Mouse (Mus musculus) adrenal gland, postnatal 10 days (tissue): ENCODE results near the gene Gja5. TPM values are rescaled to one million over a fixed set of nuclear protein-coding genes. Genes with fewer than 3 reads are reported as not detected.
"Not testable (repeated sequence)": the region's sequence is repeated elsewhere in the genome, so short reads cannot be mapped to it uniquely, and the experiment has no call there.

Experiments
- DNase-seq: peaks from one replicate; pipeline ENCODE4 v3.0.0; 2021; ENCODE audit warnings: mixed read lengths
- total RNA-seq, 2 experiments: library from RNA; stranded (reverse); gene quantifications; 2 replicates each; pipeline ENCODE4 v1.2.3; 2021

Gja5 gene
- total RNA-seq, 2 experiments from 2014 or later: 3.9 to 4.4 TPM

DNA sequence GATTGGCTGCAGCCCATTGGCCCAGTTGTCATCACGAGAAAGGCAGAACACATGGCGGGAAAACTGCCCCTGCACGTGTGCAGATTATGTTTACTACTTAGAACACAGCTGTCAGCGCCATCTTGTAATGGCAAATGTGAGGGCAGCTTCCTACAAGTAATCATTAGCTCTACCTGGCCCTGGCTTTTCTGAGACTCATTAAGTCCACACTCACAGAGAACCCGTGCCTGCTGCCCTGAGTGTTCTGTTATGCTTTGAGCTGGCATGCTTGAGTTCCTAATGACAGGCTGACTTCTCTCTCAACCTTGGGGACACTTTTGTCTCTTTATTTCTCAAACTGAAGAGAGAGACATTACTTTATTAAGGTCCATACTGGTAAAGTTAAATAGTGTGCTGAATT, 199.5 kb downstream of the Gja5 start:
- not testable (repeated sequence) for DNase-seq

DNA sequence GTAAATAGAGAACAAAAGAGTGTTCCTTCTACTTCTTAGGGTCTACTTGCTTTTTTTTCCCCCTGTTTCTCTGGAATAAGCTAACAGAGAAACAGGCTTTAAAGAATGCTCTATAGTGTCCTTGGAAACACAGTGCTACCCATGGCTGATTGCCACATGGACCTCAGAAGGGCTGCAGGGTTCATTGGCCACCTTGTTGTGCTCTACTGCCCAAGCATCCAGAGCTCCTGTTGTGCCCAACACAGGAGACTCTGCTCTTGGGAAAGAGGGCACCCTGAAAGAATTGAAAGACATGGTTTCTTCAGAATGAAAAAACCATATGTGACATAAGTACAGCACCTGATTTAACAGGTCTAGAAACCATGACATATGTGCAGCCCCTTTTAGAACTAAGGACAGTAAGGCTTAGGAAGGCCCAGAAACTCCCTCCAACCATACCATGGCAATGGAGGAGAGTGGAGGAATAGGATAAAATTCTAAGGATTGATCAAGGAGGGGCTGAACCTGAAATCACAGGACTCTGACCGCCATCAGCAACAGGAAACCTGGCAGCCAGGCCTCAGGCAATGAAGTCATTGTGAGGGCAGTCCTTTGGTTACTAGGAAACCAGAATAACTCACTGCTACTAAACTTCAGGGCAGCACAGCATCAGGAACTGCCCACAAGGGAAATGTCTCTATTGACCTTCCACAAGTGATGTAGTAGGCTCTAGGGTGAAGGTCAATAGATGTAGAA, 200.4 kb downstream of the Gja5 start:
- no peak for DNase-seq

DNA sequence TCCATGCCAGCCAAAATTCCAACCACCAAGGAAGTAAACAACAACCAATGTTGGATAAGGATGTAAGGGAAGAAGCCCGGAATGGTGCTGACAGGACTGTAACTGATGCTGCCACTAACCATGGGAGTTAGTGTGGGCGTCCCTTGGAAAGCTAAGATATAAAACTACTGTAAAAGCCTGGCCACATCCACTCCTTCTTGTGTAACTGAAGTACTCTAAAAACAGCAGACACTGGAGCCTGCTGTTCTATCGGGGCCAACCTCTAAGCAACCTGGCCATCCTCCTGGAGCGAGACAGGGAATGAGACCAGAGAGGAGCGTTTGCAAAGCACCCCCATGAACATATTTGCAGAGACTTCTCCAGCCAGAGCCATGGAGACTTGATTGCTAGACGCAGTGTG, 213.0 kb downstream of the Gja5 start:
- DNase-seq: no peak

GRCm38 (mm10) chr3:97118313-97118712, 213.8 kb downstream of the Gja5 start:
- no peak for DNase-seq

GRCm38 (mm10) chr3:97124193-97124592, 219.7 kb downstream of the Gja5 start:
- DNase-seq: no peak

Other genes starting within 250 kb of the Gja5 start
- 1 to 10 TPM; 1.5 to 1.9 TPM for gene Ankrd35, start 234.6 kb upstream of the Gja5 start, total RNA-seq
- 10 to 100 TPM; 22.0 to 32.0 TPM for gene Pias3, start 208.3 kb upstream of the Gja5 start, total RNA-seq
- 1 to 10 TPM; 3.1 to 5.3 TPM for gene Nudt17, start 196.1 kb upstream of the Gja5 start, total RNA-seq
- gene Polr3c, start 177.1 kb upstream of the Gja5 start, total RNA-seq: 10 to 100 TPM; 28.0 to 32.7 TPM
- 10 to 100 TPM; 34.1 to 35.7 TPM for gene Rnf115, start 177.0 kb upstream of the Gja5 start, total RNA-seq
- gene Pdzk1, start 75.4 kb upstream of the Gja5 start, total RNA-seq: 1 to 10 TPM; 4.9 to 9.1 TPM
- gene Cd160, start 75.3 kb upstream of the Gja5 start, total RNA-seq: under 1 TPM; 0.27 to 0.39 TPM
- 10 to 100 TPM; 27.7 to 31.2 TPM for gene Gpr89, start 653 bp downstream of the Gja5 start, total RNA-seq
- gene Gja8, start 21.3 kb downstream of the Gja5 start, total RNA-seq: not detected